Mouse (Mus musculus): ENCODE results near the gene Gfy. TPM values are rescaled to one million over a fixed set of nuclear protein-coding genes. Genes with fewer than 3 reads are reported as not detected.

The Gfy gene
- polyA plus RNA-seq, 1 experiment: not detected

- no peak overlapping the region for H3K4me3 ChIP-seq (ENCODE audit: insufficient read depth, low read depth, low read length)
- peaks cover 13% of the 10 kb centered on the region for H3K4me1 ChIP-seq (ENCODE audit: control insufficient read depth, insufficient read depth, low read length)
- TF ChIP-seq POLR2A (IDR thresholded peaks at IDR 0.05; ENCODE audit: insufficient read depth, low read depth, low read length) (no peak), CTCF (IDR thresholded peaks at IDR 0.05; ENCODE audit: insufficient read depth, low read depth, low read length) (no peak)
- 84% methylated on average over 7 of the region's 7 CpGs for WGBS
- no peak overlapping the region for H3K27ac ChIP-seq (ENCODE audit: insufficient read depth, low read depth, low read length)
Observed at GRCm38 (mm10) chr7:45212356-45212755, 33.0 kb upstream of the Gfy start.

GRCm38 (mm10) chr7:45211851-45212251 is 32.5 kb upstream of the Gfy start, which contains the start of gene Dkkl1:
Dkkl1 (minus strand) TSS chr7:45212147.
- H3K4me3 ChIP-seq (ENCODE audit: insufficient read depth, low read depth, low read length): no peak within 1 kb of the TSS
- no peak within 1 kb of the TSS for H3K27ac ChIP-seq (ENCODE audit: insufficient read depth, low read depth, low read length)
- no peak for TF ChIP-seq POLR2A (IDR thresholded peaks at IDR 0.05; ENCODE audit: insufficient read depth, low read depth, low read length)
- TF ChIP-seq CTCF (IDR thresholded peaks at IDR 0.05; ENCODE audit: insufficient read depth, low read depth, low read length): no peak
- H3K4me1 ChIP-seq (ENCODE audit: control insufficient read depth, insufficient read depth, low read length): peaks cover 13% of the 10 kb centered on the region
- 6% methylated on average over 17 of the region's 17 CpGs for WGBS

- Histone ChIP-seq H3K4me1 (ENCODE audit: control insufficient read depth, insufficient read depth, low read length) (peaks cover 7% of the 10 kb centered on the region; the same call in 1 of the 2 replicates), H3K27ac (ENCODE audit: insufficient read depth, low read depth, low read length) (no peak overlapping the region), H3K4me3 (ENCODE audit: insufficient read depth, low read depth, low read length) (no peak overlapping the region)
- TF ChIP-seq CTCF (IDR thresholded peaks at IDR 0.05; ENCODE audit: insufficient read depth, low read depth, low read length): no peak
- TF ChIP-seq POLR2A (IDR thresholded peaks at IDR 0.05; ENCODE audit: insufficient read depth, low read depth, low read length): no peak
- WGBS: 79% methylated on average over 10 of the region's 10 CpGs
Observed at GRCm38 (mm10) chr7:45211070-45211469, 31.7 kb upstream of the Gfy start.

DNA sequence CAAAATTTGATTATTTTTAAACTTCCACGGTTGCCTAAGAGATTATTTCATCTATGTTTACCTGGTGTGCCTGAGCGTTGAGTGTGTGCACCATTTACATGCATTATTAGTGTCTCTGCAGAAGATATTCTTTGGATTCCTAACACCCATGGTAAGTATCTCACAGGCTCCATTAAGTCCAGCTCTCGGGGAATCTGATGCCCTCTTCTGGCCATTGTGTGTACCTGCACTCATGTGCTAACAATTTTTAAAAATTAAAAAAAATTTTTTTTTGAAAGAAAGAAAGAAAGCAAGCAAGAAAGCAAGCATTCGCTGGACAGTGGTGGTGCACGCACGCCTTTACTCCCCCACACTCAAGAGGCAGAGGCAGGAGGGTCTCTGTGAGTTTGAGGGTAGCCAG is 28.9 kb upstream of the Gfy start:
- WGBS: 80% methylated on average over 6 of the region's 6 CpGs
- H3K4me1 ChIP-seq (ENCODE audit: control insufficient read depth, insufficient read depth, low read length): peaks cover 6% of the 10 kb centered on the region; the same call in 1 of the 2 replicates
- TF ChIP-seq CTCF (IDR thresholded peaks at IDR 0.05; ENCODE audit: insufficient read depth, low read depth, low read length): no peak
- TF ChIP-seq POLR2A (IDR thresholded peaks at IDR 0.05; ENCODE audit: insufficient read depth, low read depth, low read length): no peak
- no peak overlapping the region for H3K4me3 ChIP-seq (ENCODE audit: insufficient read depth, low read depth, low read length)
- no peak overlapping the region for H3K27ac ChIP-seq (ENCODE audit: insufficient read depth, low read depth, low read length)

GRCm38 (mm10) chr7:45204380-45205143 is 25.2 kb upstream of the Gfy start, which contains the start of gene Ccdc155:
Ccdc155 (minus strand) TSS chr7:45204892.
- peak within 1 kb of the TSS; percentile 46 for H3K4me3 ChIP-seq (ENCODE audit: insufficient read depth, low read depth, low read length)
- WGBS: 7% methylated on average over 44 of the region's 44 CpGs
- H3K27ac ChIP-seq (ENCODE audit: insufficient read depth, low read depth, low read length): no peak within 1 kb of the TSS
- TF ChIP-seq CTCF (IDR thresholded peaks at IDR 0.05; ENCODE audit: insufficient read depth, low read depth, low read length) (no peak), POLR2A (IDR thresholded peaks at IDR 0.05; ENCODE audit: insufficient read depth, low read depth, low read length) (peak; percentile 54; the same call in 1 of the 2 replicates)
- 0 out of 2 replicates have a peak, but pooled peaks cover 4% of the 10 kb centered on the region for H3K4me1 ChIP-seq (ENCODE audit: control insufficient read depth, insufficient read depth, low read length)

DNA sequence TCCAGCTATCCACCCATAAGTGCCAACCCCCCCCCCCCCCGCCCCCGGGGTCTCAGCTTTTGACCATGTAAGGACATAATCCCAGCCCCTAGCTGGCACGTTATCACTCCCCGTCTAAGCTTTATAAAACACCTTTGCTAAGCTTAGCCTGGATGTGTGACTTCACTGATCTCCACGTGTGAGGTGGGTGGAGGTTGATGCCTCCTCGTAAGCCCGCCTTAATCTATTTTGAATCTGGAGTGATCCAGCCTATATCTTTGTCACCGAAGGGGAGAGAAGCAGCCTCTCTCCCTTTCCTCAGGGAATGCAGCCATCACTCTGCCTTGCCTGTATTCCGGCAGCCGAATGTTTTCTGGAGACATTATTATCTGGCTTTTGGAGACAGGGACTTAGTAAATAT is 23.3 kb upstream of the Gfy start:
- Histone ChIP-seq H3K27ac (ENCODE audit: insufficient read depth, low read depth, low read length) (no peak overlapping the region), H3K4me1 (ENCODE audit: control insufficient read depth, insufficient read depth, low read length) (peaks cover 7% of the 10 kb centered on the region; the same call in 1 of the 2 replicates)
- 44% methylated on average over 10 of the region's 10 CpGs for WGBS

GRCm38 (mm10) chr7:45198961-45199360 is 19.6 kb upstream of the Gfy start:
- Histone ChIP-seq H3K4me1 (ENCODE audit: control insufficient read depth, insufficient read depth, low read length) (peaks cover 8% of the 10 kb centered on the region; the same call in 1 of the 2 replicates), H3K27ac (ENCODE audit: insufficient read depth, low read depth, low read length) (no peak overlapping the region), H3K4me3 (ENCODE audit: insufficient read depth, low read depth, low read length) (no peak overlapping the region)
- 72% methylated on average over 11 of the region's 11 CpGs for WGBS
- TF ChIP-seq POLR2A (IDR thresholded peaks at IDR 0.05; ENCODE audit: insufficient read depth, low read depth, low read length): no peak
- no peak for TF ChIP-seq CTCF (IDR thresholded peaks at IDR 0.05; ENCODE audit: insufficient read depth, low read depth, low read length)

More for the DNA sequence above, 23.3 kb upstream of the Gfy start:
- H3K4me3 ChIP-seq (ENCODE audit: insufficient read depth, low read depth, low read length): no peak overlapping the region
- TF ChIP-seq POLR2A (IDR thresholded peaks at IDR 0.05; ENCODE audit: insufficient read depth, low read depth, low read length): no peak
- TF ChIP-seq CTCF (IDR thresholded peaks at IDR 0.05; ENCODE audit: insufficient read depth, low read depth, low read length): no peak

- no peak overlapping the region for H3K4me3 ChIP-seq (ENCODE audit: insufficient read depth, low read depth, low read length)
- peaks cover 8% of the 10 kb centered on the region; the same call in 1 of the 2 replicates for H3K4me1 ChIP-seq (ENCODE audit: control insufficient read depth, insufficient read depth, low read length)
- H3K27ac ChIP-seq (ENCODE audit: insufficient read depth, low read depth, low read length): no peak overlapping the region
- WGBS: 27% methylated on average over 5 of the region's 5 CpGs
- peak; percentile 51 for TF ChIP-seq CTCF (IDR thresholded peaks at IDR 0.05; ENCODE audit: insufficient read depth, low read depth, low read length)
- no peak for TF ChIP-seq POLR2A (IDR thresholded peaks at IDR 0.05; ENCODE audit: insufficient read depth, low read depth, low read length)
Observed at GRCm38 (mm10) chr7:45198435-45198834, 19.1 kb upstream of the Gfy start.

GRCm38 (mm10) chr7:45196994-45197393 is 17.6 kb upstream of the Gfy start:
- Histone ChIP-seq H3K4me1 (ENCODE audit: control insufficient read depth, insufficient read depth, low read length) (peaks cover 8% of the 10 kb centered on the region; the same call in 1 of the 2 replicates), H3K4me3 (ENCODE audit: insufficient read depth, low read depth, low read length) (no peak overlapping the region), H3K27ac (ENCODE audit: insufficient read depth, low read depth, low read length) (no peak overlapping the region)
- WGBS: 73% methylated on average over 5 of the region's 5 CpGs
- no peak for TF ChIP-seq CTCF (IDR thresholded peaks at IDR 0.05; ENCODE audit: insufficient read depth, low read depth, low read length)
- TF ChIP-seq POLR2A (IDR thresholded peaks at IDR 0.05; ENCODE audit: insufficient read depth, low read depth, low read length): no peak
